Mouse (Mus musculus) erythroblast, embryonic 14.5 days (primary cell): ENCODE results near the gene Ube2d1.

Experiments used
- GATA1 ChIP-seq: IDR thresholded peaks from 2 replicates; pipeline ENCODE4 v1.6.1; 2012; ENCODE audit warnings: low read length, inconsistent platforms, mixed read lengths
- TAL1 ChIP-seq: IDR thresholded peaks from 3 replicates; pipeline ENCODE4 v1.6.1; 2012; ENCODE audit warnings: low read length, inconsistent platforms, mixed read lengths

DNA sequence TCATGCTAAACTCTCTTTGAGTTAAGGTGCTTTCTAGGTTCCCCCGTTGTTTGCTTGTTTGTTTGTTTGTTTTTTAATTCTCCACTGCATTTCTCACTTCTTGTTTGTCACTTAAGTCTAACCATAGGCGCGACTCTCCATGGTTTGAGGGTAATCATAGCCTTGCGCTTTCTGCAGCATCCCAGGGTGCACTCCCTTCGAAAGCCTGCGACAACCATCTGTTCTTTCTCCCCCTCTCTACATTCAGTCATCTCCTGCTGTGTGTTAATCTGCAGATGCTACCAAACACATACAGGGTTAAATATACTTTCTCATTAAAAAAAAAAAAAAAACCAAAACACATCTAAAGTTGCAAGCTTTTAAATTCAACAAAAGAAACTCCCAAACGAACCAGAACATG lies 31.4 kb upstream of the Ube2d1 start:
- no peak for TF ChIP-seq GATA1
- no peak for TF ChIP-seq TAL1
